Mouse (Mus musculus): Measurements from ENCODE around the gene Snai1.

- TF ChIP-seq POLR2A (IDR thresholded peaks at IDR 0.05; ENCODE audit: insufficient read depth, low read depth, low read length) = no peak
- no peak for TF ChIP-seq CTCF (IDR thresholded peaks at IDR 0.05; ENCODE audit: insufficient read depth, low read depth, low read length)
Measured at GRCm38 (mm10) chr2:167544456-167544855, 6.5 kb downstream of the Snai1 start.

Measured in olfactory bulb, adult 2 months (tissue).